ENCODE assay signal across 11 mouse cellular contexts in the genomic region with DNA sequence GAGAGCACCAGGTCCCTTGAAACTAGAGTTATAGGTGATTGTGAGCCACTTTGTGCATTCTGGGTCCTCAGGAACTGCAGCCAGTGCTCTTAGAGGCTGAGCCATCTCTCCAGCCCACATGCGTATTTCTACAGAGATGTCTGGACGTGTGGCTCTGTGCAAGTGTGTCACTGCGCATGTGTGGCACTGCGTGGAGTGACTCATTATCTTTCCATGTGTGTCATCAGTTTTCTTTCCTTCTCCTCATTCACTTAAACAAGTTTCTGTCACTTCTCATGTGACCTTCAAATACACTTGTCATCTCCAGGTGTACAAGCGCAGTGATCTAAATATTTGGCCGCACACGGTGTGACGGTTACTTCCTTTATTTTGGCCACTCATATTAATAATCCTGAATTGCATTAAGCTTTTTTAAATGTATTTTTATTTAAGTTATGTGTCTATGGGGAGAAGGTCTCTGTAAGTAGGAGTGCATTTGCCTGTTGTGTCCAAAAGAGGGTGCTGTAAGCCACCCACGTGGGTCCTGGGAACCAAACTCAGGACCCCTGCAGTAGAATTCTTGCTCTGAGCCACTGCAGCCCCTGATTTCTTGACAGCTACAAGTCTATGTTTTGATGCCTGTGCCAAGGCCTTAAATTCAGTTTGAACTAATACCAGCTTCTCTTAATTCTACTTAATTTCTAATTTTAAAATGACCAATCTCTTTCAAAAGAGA. TPM values are rescaled to one million over a fixed set of nuclear protein-coding genes. Genes with fewer than 3 reads are reported as not detected.
DNase-seq lines count a peak whose midpoint lies in the region; ATAC-seq and TF ChIP-seq lines count a peak whose summit lies in the region.
"Had no signal": no experiment of that assay in that cellular context is flagged by ENCODE, and none has a peak within 500 bp of the region (broad histone marks: within the 10 kb centered on the region; RNA-seq: fewer than 3 reads in every experiment).

No protein-coding gene starts in this region.

- 75% methylated on average over 9 of the region's 9 CpGs for WGBS in midbrain, embryonic 14.5 days
- WGBS in midbrain, embryonic 10.5 days = 74% methylated on average over 9 of the region's 9 CpGs
- WGBS in embryonic facial prominence, embryonic 11.5 days = 74% methylated on average over 9 of the region's 9 CpGs
- 74% methylated on average over 9 of the region's 9 CpGs for WGBS in small intestine, adult 2 months
- WGBS in neural tube, embryonic 15.5 days = 77% methylated on average over 9 of the region's 9 CpGs

- H3K4me1 ChIP-seq in midbrain, embryonic 14.5 days (ENCODE audit: control insufficient read depth, insufficient read depth, low read length) = 0 out of 2 replicates have a peak, but pooled peaks cover 3% of the 10 kb centered on the region
- H3K4me1 ChIP-seq in midbrain, embryonic 10.5 days = no peaks in the 10 kb centered on the region
- H3K4me1 ChIP-seq in embryonic facial prominence, embryonic 11.5 days (ENCODE audit: control insufficient read depth, insufficient read depth, low read length) = no peaks in the 10 kb centered on the region
- no peaks in the 10 kb centered on the region for H3K4me1 ChIP-seq in small intestine, adult 2 months (ENCODE audit: control insufficient read depth, insufficient read depth, insufficient read length, low read length)
- peaks cover 4% of the 10 kb centered on the region; the same call in 1 of the 2 replicates for H3K4me1 ChIP-seq in neural tube, embryonic 15.5 days
- H3K4me1 ChIP-seq: embryonic facial prominence, embryonic 12.5 days had no signal

- TF ChIP-seq POLR2A in small intestine, adult 2 months (IDR thresholded peaks at IDR 0.05; ENCODE audit: low read depth, low read length) = no peak

- peak; percentile 51 for DNase-seq in embryo, embryonic 11 days
- DNase-seq in embryo, embryonic 10.5 days (ENCODE audit: low spot score) = no peak
- peak; percentile 31 for DNase-seq in midbrain, embryonic 14.5 days
- DNase-seq in midbrain, embryonic 10.5 days (ENCODE audit: low spot score) = no peak
- peak; percentile 32 for DNase-seq in embryonic facial prominence, embryonic 11.5 days (ENCODE audit: low spot score)
- DNase-seq in yolk sac, embryonic 10.5 days (ENCODE audit: low spot score) = no peak

- H3K9ac ChIP-seq in midbrain, embryonic 14.5 days (replicated peaks; ENCODE audit: low read length) = no peak overlapping the region
- no peak overlapping the region for H3K9ac ChIP-seq in embryonic facial prominence, embryonic 11.5 days (replicated peaks; ENCODE audit: low read length)
- no peak overlapping the region for H3K9ac ChIP-seq in neural tube, embryonic 15.5 days (replicated peaks)
- H3K9ac ChIP-seq: embryonic facial prominence, embryonic 12.5 days had no signal

- TF ChIP-seq CTCF in small intestine, adult 2 months (IDR thresholded peaks at IDR 0.05; ENCODE audit: extremely low read depth, insufficient read length, insufficient replicate concordance, low read depth, low read length) = peak; percentile 32; the same call in 1 of the 2 replicates

- no peak overlapping the region for H3K4me3 ChIP-seq in midbrain, embryonic 14.5 days (replicated peaks; ENCODE audit: low read depth, low read length)
- H3K4me3 ChIP-seq in midbrain, embryonic 10.5 days = no peak overlapping the region
- H3K4me3 ChIP-seq in embryonic facial prominence, embryonic 11.5 days (ENCODE audit: low read depth, low read length) = no peak overlapping the region
- no peak overlapping the region for H3K4me3 ChIP-seq in small intestine, adult 2 months (ENCODE audit: low read depth, low read length)
- no peak overlapping the region for H3K4me3 ChIP-seq in neural tube, embryonic 15.5 days (replicated peaks)
- H3K4me3 ChIP-seq: embryonic facial prominence, embryonic 12.5 days had no signal

- H3K4me2 ChIP-seq in midbrain, embryonic 14.5 days (ENCODE audit: low read length) = no peak overlapping the region
- no peak overlapping the region for H3K4me2 ChIP-seq in embryonic facial prominence, embryonic 11.5 days (ENCODE audit: low read depth, low read length)
- H3K4me2 ChIP-seq in neural tube, embryonic 15.5 days = no peak overlapping the region
- H3K4me2 ChIP-seq: embryonic facial prominence, embryonic 12.5 days had no signal

- H3K9me3 ChIP-seq in midbrain, embryonic 14.5 days (ENCODE audit: control insufficient read depth, low read length) = no peaks in the 10 kb centered on the region
- H3K9me3 ChIP-seq in midbrain, embryonic 10.5 days (replicated peaks) = no peaks in the 10 kb centered on the region
- H3K9me3 ChIP-seq in embryonic facial prominence, embryonic 11.5 days (replicated peaks; ENCODE audit: control insufficient read depth, low read length) = no peaks in the 10 kb centered on the region
- H3K9me3 ChIP-seq in neural tube, embryonic 15.5 days (replicated peaks) = no peaks in the 10 kb centered on the region
- H3K9me3 ChIP-seq: embryonic facial prominence, embryonic 12.5 days had no signal

- no peak overlapping the region for H3K27ac ChIP-seq in midbrain, embryonic 14.5 days (replicated peaks; ENCODE audit: low read depth, low read length)
- H3K27ac ChIP-seq in midbrain, embryonic 10.5 days (replicated peaks) = no peak overlapping the region
- no peak overlapping the region for H3K27ac ChIP-seq in embryonic facial prominence, embryonic 11.5 days (replicated peaks; ENCODE audit: low read depth, low read length)
- H3K27ac ChIP-seq in small intestine, adult 2 months (ENCODE audit: insufficient read depth, low read depth, low read length) = no peak overlapping the region
- H3K27ac ChIP-seq in neural tube, embryonic 15.5 days (replicated peaks) = no peak overlapping the region
- H3K27ac ChIP-seq: embryonic facial prominence, embryonic 12.5 days had no signal

- H3K27me3 ChIP-seq in midbrain, embryonic 14.5 days (ENCODE audit: control insufficient read depth, insufficient read depth, low read length) = no peaks in the 10 kb centered on the region
- H3K27me3 ChIP-seq in midbrain, embryonic 10.5 days (ENCODE audit: low read depth, poor library complexity, severe bottlenecking) = no peaks in the 10 kb centered on the region
- no peaks in the 10 kb centered on the region for H3K27me3 ChIP-seq in embryonic facial prominence, embryonic 11.5 days (ENCODE audit: control insufficient read depth, insufficient read depth, low read length)
- no peaks in the 10 kb centered on the region for H3K27me3 ChIP-seq in small intestine, adult 2 months (ENCODE audit: control insufficient read depth, insufficient read depth, low read length)
- no peaks in the 10 kb centered on the region for H3K27me3 ChIP-seq in neural tube, embryonic 15.5 days (replicated peaks)
- H3K27me3 ChIP-seq: embryonic facial prominence, embryonic 12.5 days had no signal

- ATAC-seq in midbrain, embryonic 14.5 days (ENCODE audit: low FRiP score, low TSS enrichment) = no peak
- ATAC-seq in embryonic facial prominence, embryonic 11.5 days (replicated peaks; ENCODE audit: insufficient number of reproducible peaks, low FRiP score, low TSS enrichment, low read depth) = no peak
- ATAC-seq in neural tube, embryonic 15.5 days (ENCODE audit: low FRiP score) = no peak

- no peaks in the 10 kb centered on the region for H3K36me3 ChIP-seq in midbrain, embryonic 14.5 days (ENCODE audit: control insufficient read depth, insufficient read depth, low read length)
- no peaks in the 10 kb centered on the region for H3K36me3 ChIP-seq in midbrain, embryonic 10.5 days
- H3K36me3 ChIP-seq in embryonic facial prominence, embryonic 11.5 days (replicated peaks; ENCODE audit: control insufficient read depth, insufficient read depth, low read depth, low read length) = no peaks in the 10 kb centered on the region
- no peaks in the 10 kb centered on the region for H3K36me3 ChIP-seq in small intestine, adult 2 months (ENCODE audit: control insufficient read depth, insufficient read depth, low read length)
- H3K36me3 ChIP-seq in neural tube, embryonic 15.5 days = no peaks in the 10 kb centered on the region
- H3K36me3 ChIP-seq: embryonic facial prominence, embryonic 12.5 days; G1E had no signal

RNA-seq across cellular contexts. Expression of a gene that starts 19.6 kb away (rescaled TPM):
- not detected in 2 replicates for polyA plus RNA-seq in midbrain, embryonic 14.5 days (2014; fragmentation: Nextera tagmentation; extraction: Ambion mirVana)
- not detected in 2 replicates for polyA plus RNA-seq in midbrain, embryonic 10.5 days (2016; fragmentation: Nextera tagmentation; extraction: Ambion mirVana)
- polyA plus RNA-seq in embryonic facial prominence, embryonic 11.5 days (2014; fragmentation: Nextera tagmentation; extraction: Ambion mirVana) = not detected in 2 replicates
- not detected in 2 replicates for polyA plus RNA-seq in small intestine, adult 2 months (2012; rRNA removed)
- polyA plus RNA-seq in neural tube, embryonic 15.5 days (2015; fragmentation: Nextera tagmentation; extraction: Ambion mirVana) = not detected in 2 replicates
- polyA plus RNA-seq: embryonic facial prominence, embryonic 12.5 days; G1E; stomach, embryonic 14.5 days had no signal

RNA-seq across cellular contexts. Expression of a gene that starts 45.7 kb away (rescaled TPM):
- polyA plus RNA-seq in midbrain, embryonic 14.5 days (2014; fragmentation: Nextera tagmentation; extraction: Ambion mirVana) = not detected in 2 replicates
- polyA plus RNA-seq in midbrain, embryonic 10.5 days (2016; fragmentation: Nextera tagmentation; extraction: Ambion mirVana) = 0.05 and 0.12 TPM in 2 replicates
- polyA plus RNA-seq in embryonic facial prominence, embryonic 11.5 days (2014; fragmentation: Nextera tagmentation; extraction: Ambion mirVana) = 0.10 and 0.32 TPM in 2 replicates
- not detected in 2 replicates for polyA plus RNA-seq in small intestine, adult 2 months (2012; rRNA removed)
- polyA plus RNA-seq in neural tube, embryonic 15.5 days (2015; fragmentation: Nextera tagmentation; extraction: Ambion mirVana) = 13.7 and 24.2 TPM in 2 replicates
- polyA plus RNA-seq: G1E had no signal

Comparison
In these comparisons a context has a peak if more than half of its experiments do, and no peak if none do; other contexts are left out.
1. DNase-seq: peak in embryo, embryonic 11 days (single experiment), midbrain, embryonic 14.5 days (single experiment) and embryonic facial prominence, embryonic 11.5 days (single experiment); none in embryo, embryonic 10.5 days (single experiment), midbrain, embryonic 10.5 days (single experiment) and yolk sac, embryonic 10.5 days (single experiment).
2. RNA of a gene that starts 45.7 kb away (polyA plus RNA-seq): 13.7 to 24.2 TPM in neural tube, embryonic 15.5 days; 0.10 to 0.32 TPM in embryonic facial prominence, embryonic 11.5 days, 0.05 to 0.12 TPM in midbrain, embryonic 10.5 days, not detected in midbrain, embryonic 14.5 days and not detected in small intestine, adult 2 months; every median in the first group is over 10 times any median in the second.